Mouse (Mus musculus) Patski (cell line): ENCODE data around the gene Ctsa. TPM values are rescaled to one million over a fixed set of nuclear protein-coding genes. Genes with fewer than 3 reads are reported as not detected.

ENCODE experiments used
- ATAC-seq: fragments of 100-300 bp; one replicate; pipeline ENCODE4 v1.8.0; 2021
- CTCF ChIA-PET: fragments of 350-600 bp; sonication (Branson Sonifier 250); formaldehyde crosslinking; loops from one replicate; lab custom pipeline; 2022; ENCODE audit warnings: inconsistent platforms; lab: Charles Lee
- POLR2A ChIA-PET: fragments of 350-600 bp; sonication (Branson Sonifier 250); formaldehyde crosslinking; loops from one replicate; lab custom pipeline; 2022; ENCODE audit warnings: antibody characterized with exemption, inconsistent platforms; lab: Charles Lee
- DNase-seq: peaks from one replicate; pipeline ENCODE4 v3.0.0-alpha.2; 2011; ENCODE audit warnings: low read depth, low spot score
- H3K27me3 ChIP-seq: fragments of 371-371 bp; one replicate; pipeline ENCODE4 v1.5.1; 2021
- CTCF ChIP-seq: fragments of 100-300 bp; IDR thresholded peaks from one replicate; pipeline ENCODE4 v1.5.1; 2021
- in situ Hi-C: fragments of 300-500 bp; cut with MboI; formaldehyde crosslinking; loops from 3 replicates; pipeline ENCODE4 v1.11.1; 2018; ENCODE audit warnings: low pct_unique_long_range_greater_than_20kb, mixed read lengths
- polyA plus RNA-seq: library from polyadenylated mRNA; unstranded; gene quantifications from one replicate; pipeline ENCODE4 v1.2.3, GENCODE M21; 2021

Gene Ctsa
- polyA plus RNA-seq, 1 experiment from 2014 or later, result 479 TPM

DNA sequence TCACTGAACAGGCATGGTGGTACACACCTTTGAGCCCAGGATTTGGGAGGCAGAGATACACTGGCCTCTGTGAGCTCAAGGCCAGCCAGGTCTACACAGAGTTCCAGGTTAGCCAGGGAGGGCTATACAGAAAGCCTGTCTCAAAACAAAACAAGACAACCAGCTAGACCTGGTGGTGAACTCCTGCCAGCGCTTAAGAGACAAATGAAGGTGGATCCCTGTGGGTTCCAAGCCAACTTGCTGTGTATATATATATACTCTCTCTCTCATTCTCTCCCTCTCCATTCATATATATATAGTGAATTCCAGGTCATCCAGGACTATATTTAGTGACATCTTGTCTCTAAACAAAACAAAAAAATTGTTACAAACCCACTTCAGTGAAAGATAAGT, 28.8 kb upstream of the Ctsa start:
- in situ Hi-C loops, result no loop called here
- CTCF ChIA-PET, result interaction anchor here (1.2 to 5.7 kb wide), 5 partner anchors 10 to 63 kb away, joined by 3 to 53 read pairs (median 4); partner anchors contain the start of genes Ctsa and Zswim1
- H3K27me3 ChIP-seq, result no peaks in the 10 kb centered on the region
- no peak for DNase-seq
- POLR2A ChIA-PET, result no interaction called here
- ATAC-seq, result no peak
- no peak for TF ChIP-seq CTCF

GRCm38 (mm10) chr2:164804533-164805331, 27.9 kb upstream of the Ctsa start, which contains the start of the genes Acot8 and Zswim3:
Acot8 (minus strand) TSS chr2:164804882.
Zswim3 (plus strand) TSS chr2:164805098.
- ATAC-seq, result peak; percentile 90
- in situ Hi-C loops, result no loop called here
- ChIA-PET CTCF (interaction anchor here (1.2 to 5.7 kb wide), 4 partner anchors 11 to 28 kb away, joined by 3 to 53 read pairs (median 10); partner anchors contain the start of genes Ctsa and Zswim1), POLR2A (interaction anchor here (0.6 to 1.8 kb wide), 4 partner anchors 11 to 29 kb away, joined by 3 to 7 read pairs (median 4); partner anchors contain the start of genes Neurl2 and Zswim1)
- peak; percentile 99 for DNase-seq
- TF ChIP-seq CTCF, result no peak
- H3K27me3 ChIP-seq, result no peaks in the 10 kb centered on the region

DNA sequence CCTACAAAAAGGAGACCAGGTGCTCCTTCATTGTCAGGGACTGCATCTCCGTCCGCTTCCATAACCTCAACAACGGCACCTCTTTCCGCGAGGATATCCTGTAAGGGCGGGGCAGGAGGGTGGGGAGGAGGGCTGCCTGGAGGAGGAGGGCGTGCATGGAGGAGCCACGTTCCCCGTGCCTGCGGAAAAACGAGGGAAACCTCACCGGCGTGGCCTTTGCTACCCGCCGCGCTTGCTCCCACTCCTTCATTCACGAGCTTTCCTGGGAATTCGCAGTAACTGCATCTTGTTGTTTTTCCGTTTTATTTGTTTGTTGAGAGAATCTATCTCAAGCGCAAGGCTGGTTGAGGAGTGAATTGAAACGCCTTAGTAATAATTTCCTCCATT, 27.3 kb upstream of the Ctsa start:
- H3K27me3 ChIP-seq, result no peaks in the 10 kb centered on the region
- TF ChIP-seq CTCF, result no peak
- POLR2A ChIA-PET, result interaction anchor here (0.9 to 1.8 kb wide), 3 partner anchors 10 to 17 kb away, joined by 3 to 7 read pairs (median 5); partner anchors contain the start of gene Zswim1
- in situ Hi-C loops, result no loop called here
- CTCF ChIA-PET, result interaction anchor here (1.2 to 5.7 kb wide), 4 partner anchors 12 to 17 kb away, joined by 4 to 53 read pairs (median 10); partner anchors contain the start of gene Zswim1
- ATAC-seq (peak; percentile 24), DNase-seq (no peak)

GRCm38 (mm10) chr2:164806614-164807013, 26.1 kb upstream of the Ctsa start:
- POLR2A ChIA-PET, result no interaction called here
- in situ Hi-C loops, result no loop called here
- TF ChIP-seq CTCF, result no peak
- CTCF ChIA-PET, result interaction anchor here (1.2 to 5.7 kb wide), 3 partner anchors 11 to 13 kb away, joined by 4 to 53 read pairs (median 4); no protein-coding TSS in a partner anchor
- no peak for DNase-seq
- no peaks in the 10 kb centered on the region for H3K27me3 ChIP-seq
- ATAC-seq, result no peak

DNA sequence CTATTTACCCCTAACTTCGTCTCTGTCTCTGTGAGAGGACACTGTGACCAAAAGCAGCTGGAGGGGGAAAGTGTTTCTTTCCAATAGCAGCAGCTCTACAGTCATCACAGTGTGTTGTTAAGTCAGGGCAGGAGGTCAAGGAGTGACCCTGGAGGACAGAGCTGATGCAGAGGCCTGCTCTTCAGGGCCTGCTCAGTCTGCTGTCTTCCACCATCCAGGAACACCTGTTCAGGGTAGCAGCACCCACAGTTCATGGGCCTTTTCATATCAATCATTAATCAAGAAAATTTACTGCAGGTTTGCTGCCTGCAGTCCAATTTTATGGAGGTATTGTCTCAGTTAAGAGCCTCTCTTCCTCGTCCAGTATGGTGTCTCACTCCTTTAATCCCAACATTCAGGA, 19.1 kb upstream of the Ctsa start:
- ATAC-seq, result no peak
- H3K27me3 ChIP-seq, result no peaks in the 10 kb centered on the region
- CTCF ChIA-PET, result no interaction called here
- no peak for TF ChIP-seq CTCF
- no peak for DNase-seq
- in situ Hi-C loops, result no loop called here
- POLR2A ChIA-PET, result no interaction called here

DNA sequence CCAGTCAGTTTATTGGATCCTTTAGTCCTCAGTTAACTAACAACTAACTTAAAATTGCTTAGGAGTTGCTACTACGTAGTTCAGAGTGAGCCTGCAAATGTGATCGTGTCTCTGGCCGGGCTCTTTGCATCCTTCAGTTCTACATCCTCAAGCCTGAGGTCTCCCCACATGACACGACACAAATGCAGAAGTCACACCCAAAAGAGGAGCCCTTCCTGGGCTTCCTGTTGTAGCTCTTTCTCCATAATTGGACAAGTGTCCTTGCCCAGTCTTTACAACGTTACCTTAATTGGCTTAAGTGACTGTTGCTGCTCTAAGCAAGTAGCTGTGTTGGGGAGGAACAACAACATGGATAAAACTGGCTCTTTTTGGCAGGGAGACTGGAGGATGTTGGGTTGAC, 17.3 kb upstream of the Ctsa start:
- in situ Hi-C loops, result no loop called here
- CTCF ChIA-PET, result interaction anchor here (1.2 kb wide), 1 partner anchor 21 kb away, joined by 4 read pairs; no protein-coding TSS in a partner anchor

DNA sequence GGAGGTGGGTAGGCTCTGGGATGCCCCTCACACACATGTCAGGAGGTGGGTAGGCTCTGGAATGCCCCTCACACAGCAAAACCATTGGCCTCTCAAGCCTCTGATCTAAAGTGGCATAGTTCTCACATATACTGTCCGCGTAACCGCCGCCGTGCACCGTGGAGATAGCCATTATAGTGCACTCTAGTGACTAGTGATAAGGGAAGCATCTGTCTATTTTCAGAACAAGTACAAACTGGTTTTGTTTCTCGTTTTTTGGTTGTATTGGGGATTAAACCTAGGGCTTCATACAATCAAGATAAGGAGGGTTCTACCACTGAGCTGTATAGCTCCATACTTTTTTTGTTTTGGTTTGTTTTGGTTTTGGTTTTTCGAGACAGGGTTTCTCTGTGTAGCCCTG, 16.9 kb upstream of the Ctsa start:
- in situ Hi-C loops, result no loop called here
- H3K27me3 ChIP-seq, result no peaks in the 10 kb centered on the region
- ATAC-seq (no peak), DNase-seq (no peak)
- POLR2A ChIA-PET, result interaction anchor here (1.2 kb wide), 1 partner anchor 11 kb away, joined by 5 read pairs; the partner anchor contains the start of genes Acot8 and Zswim3
- no peak for TF ChIP-seq CTCF
- CTCF ChIA-PET, result interaction anchor here (1.2 kb wide), 1 partner anchor 21 kb away, joined by 4 read pairs; no protein-coding TSS in a partner anchor

More for the DNA sequence above, 17.3 kb upstream of the Ctsa start:
- no peak for TF ChIP-seq CTCF
- POLR2A ChIA-PET, result interaction anchor here (1.2 kb wide), 1 partner anchor 10 kb away, joined by 5 read pairs; the partner anchor contains the start of genes Acot8 and Zswim3
- DNase-seq, result no peak
- no peak for ATAC-seq
- no peaks in the 10 kb centered on the region for H3K27me3 ChIP-seq

GRCm38 (mm10) chr2:164817206-164817605, 15.5 kb upstream of the Ctsa start:
- ChIA-PET POLR2A (no interaction called here), CTCF (interaction anchor here (1.1 to 1.5 kb wide), 2 partner anchors 10 to 11 kb away, joined by 4 read pairs; no protein-coding TSS in a partner anchor)
- ATAC-seq (no peak), DNase-seq (no peak)
- no peaks in the 10 kb centered on the region for H3K27me3 ChIP-seq
- TF ChIP-seq CTCF, result no peak
- in situ Hi-C loops, result no loop called here

- ChIA-PET POLR2A (no interaction called here), CTCF (interaction anchor here (1.1 to 1.5 kb wide), 2 partner anchors 10 to 12 kb away, joined by 4 read pairs; no protein-coding TSS in a partner anchor)
- DNase-seq (no peak), ATAC-seq (no peak)
- no peaks in the 10 kb centered on the region for H3K27me3 ChIP-seq
- no peak for TF ChIP-seq CTCF
- in situ Hi-C loops, result no loop called here
These were observed 15.0 kb upstream of the Ctsa start for GRCm38 (mm10) chr2:164817703-164818102.

DNA sequence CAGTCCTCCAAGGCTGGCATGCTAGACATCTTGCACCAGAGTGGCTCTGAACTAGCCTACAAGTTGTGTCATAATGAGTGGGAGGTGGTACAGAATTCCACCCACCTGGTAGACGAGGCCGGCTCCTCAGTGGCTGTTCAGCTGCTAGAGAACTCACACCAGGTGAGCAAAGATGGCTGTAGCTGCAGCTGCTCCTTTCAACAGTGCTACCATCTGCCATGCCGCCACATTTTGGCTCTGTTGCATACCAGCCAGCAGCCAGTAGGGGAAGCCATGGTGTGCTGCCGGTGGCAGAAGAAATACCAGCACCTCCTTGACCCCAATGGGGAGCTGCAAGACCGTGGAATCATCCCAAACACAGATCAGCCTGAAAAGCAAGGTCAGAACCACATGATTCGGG, 11.6 kb upstream of the Ctsa start:
- no peaks in the 10 kb centered on the region for H3K27me3 ChIP-seq
- in situ Hi-C loops, result no loop called here
- no peak for ATAC-seq
- TF ChIP-seq CTCF, result no peak
- ChIA-PET CTCF (interaction anchor here (0.9 to 2.0 kb wide), 2 partner anchors 13 to 27 kb away, joined by 3 to 7 read pairs; partner anchors contain the start of genes Ctsa and Neurl2), POLR2A (interaction anchor here (2.0 kb wide), 1 partner anchor 16 kb away, joined by 7 read pairs; the partner anchor contains the start of genes Acot8 and Zswim3)
- DNase-seq, result no peak
